Mouse (Mus musculus) liver, adult 2 months (tissue): Measurements from ENCODE around the gene Pdia4.

Source experiments
- CTCF ChIP-seq: fragments of 200-500 bp; IDR thresholded peaks from 2 replicates; pipeline ENCODE4 v1.5.1; 2011; ENCODE audit warnings: low read depth, low read length, control low read depth
- POLR2A ChIP-seq: fragments of 200-500 bp; IDR thresholded peaks from 2 replicates; pipeline ENCODE4 v1.6.1; 2011; ENCODE audit warnings: low read length, control low read depth; ENCODE audit not compliant: insufficient read depth; ENCODE audit errors: extremely low read depth

- TF ChIP-seq POLR2A (no peak), CTCF (no peak)
Observed at GRCm38 (mm10) chr6:47841077-47841476, 27.8 kb upstream of the Pdia4 start.
